Mouse (Mus musculus): ENCODE data around the gene H2afx. TPM values are rescaled to one million over a fixed set of nuclear protein-coding genes. Genes with fewer than 3 reads are reported as not detected.
"Not testable (repeated sequence)": the region's sequence is repeated elsewhere in the genome, so short reads cannot be mapped to it uniquely, and the experiment has no call there.

Gene H2afx
- polyA plus RNA-seq, 1 experiment: 23.6 TPM

DNA sequence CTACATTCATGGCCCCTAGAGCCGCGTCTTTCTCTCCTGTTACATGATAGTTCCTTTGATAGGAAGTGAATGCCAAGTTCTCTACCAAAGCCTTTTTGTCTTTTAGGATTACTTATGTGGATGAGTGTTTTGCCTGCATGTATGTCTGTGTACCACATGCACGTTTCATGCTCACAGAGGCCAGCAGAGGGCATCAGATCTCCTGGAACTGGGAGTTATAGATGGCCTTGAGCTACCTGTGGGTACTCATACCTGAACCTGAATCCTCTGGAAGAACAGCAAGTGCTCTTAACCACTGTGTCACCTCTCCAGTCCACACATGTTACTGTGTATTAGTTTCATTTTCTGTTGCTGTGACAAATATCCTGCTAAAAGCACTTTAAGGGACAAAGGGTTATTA is 42.0 kb upstream of the H2afx start:
- peak; percentile 73 for DNase-seq
- no peak overlapping the region for H3K27ac ChIP-seq (ENCODE audit: insufficient read depth, low read depth, low read length)
- H3K4me1 ChIP-seq (ENCODE audit: control insufficient read depth, insufficient read depth, low read length): no peaks in the 10 kb centered on the region
- H3K36me3 ChIP-seq (ENCODE audit: control insufficient read depth, insufficient read depth, low read length): peaks cover 3% of the 10 kb centered on the region
- H3K27me3 ChIP-seq (replicated peaks; ENCODE audit: control insufficient read depth, insufficient read depth, low read length): no peaks in the 10 kb centered on the region
- H3K4me3 ChIP-seq (ENCODE audit: insufficient read depth, low read depth, low read length): no peak overlapping the region
- TF ChIP-seq CTCF (conservative IDR thresholded peaks at IDR 0.05; ENCODE audit: insufficient read depth, insufficient read length, low read depth, low read length): peak; percentile 74
- TF ChIP-seq POLR2A (IDR thresholded peaks at IDR 0.05; ENCODE audit: low read depth, low read length): no peak
- WGBS: 66% methylated on average over 3 of the region's 3 CpGs

DNA sequence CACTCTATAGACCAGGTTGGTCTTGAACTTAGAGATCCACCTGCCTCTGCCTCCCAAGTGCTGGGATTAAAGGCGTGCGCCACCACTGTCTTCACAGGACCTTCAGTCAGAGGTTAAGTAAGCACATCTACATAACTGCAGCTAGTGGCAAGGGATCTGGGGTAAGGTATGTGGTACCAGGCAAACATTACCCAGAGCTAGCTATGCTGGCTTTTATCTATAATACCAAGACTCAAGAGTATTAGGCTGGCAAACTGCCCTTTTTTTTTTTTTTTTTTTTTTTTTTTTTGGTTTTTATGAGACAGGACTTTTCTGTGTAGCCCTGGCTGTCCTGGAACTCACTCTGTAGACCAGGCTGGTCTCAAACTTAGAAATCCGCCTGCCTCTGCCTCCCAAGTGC is 34.5 kb upstream of the H2afx start:
- H3K27me3 ChIP-seq (replicated peaks; ENCODE audit: control insufficient read depth, insufficient read depth, low read length); H3K27ac ChIP-seq (ENCODE audit: insufficient read depth, low read depth, low read length); H3K4me1 ChIP-seq (ENCODE audit: control insufficient read depth, insufficient read depth, low read length); DNase-seq; H3K36me3 ChIP-seq (ENCODE audit: control insufficient read depth, insufficient read depth, low read length); H3K4me3 ChIP-seq (ENCODE audit: insufficient read depth, low read depth, low read length): not testable (repeated sequence)
- WGBS: 94% methylated on average over 3 of the region's 3 CpGs

DNA sequence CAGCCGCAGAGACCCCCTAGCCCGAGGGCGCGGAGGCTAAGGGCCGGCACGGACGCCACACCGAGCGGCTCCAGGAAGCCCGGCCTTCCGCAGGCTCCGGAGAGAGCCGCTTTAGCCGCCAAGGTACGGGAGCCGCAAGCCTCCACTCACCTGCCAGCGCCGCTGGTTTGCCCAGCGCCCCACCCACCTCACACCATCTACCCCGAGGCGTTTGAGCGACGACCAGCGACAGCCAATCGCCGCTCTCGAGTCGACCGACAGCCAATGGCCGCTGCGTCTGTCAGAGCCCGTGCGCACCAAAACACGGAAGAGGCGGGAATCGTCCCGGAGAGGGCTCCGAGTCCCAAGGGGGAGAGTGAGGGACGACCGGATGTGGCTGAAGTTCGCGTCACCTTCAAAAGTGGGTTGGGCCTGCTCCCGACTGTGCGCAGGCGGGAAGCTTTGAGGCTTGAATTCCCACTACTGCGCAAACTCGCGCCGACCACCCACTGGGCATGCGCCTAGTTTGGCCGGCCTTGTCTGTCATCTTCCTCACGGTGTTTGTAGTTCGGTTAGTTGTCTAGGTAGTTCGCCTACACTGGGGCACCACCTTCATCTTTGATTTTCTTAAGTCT is 28.9 kb upstream of the H2afx start, which contains the start of gene Hinfp:
Gene Hinfp (minus strand): TSS at position 206 of the 614 bp plus-strand sequence.
- peak within 1 kb of the TSS; percentile 74 for H3K4me3 ChIP-seq (ENCODE audit: insufficient read depth, low read depth, low read length)
- under 1% methylated on average over 54 of the region's 54 CpGs for WGBS
- peak; percentile 100 for DNase-seq
- H3K27ac ChIP-seq (ENCODE audit: insufficient read depth, low read depth, low read length): peak within 1 kb of the TSS; percentile 51
- no peaks in the 10 kb centered on the region; the same call in 1 of the 2 replicates for H3K36me3 ChIP-seq (ENCODE audit: control insufficient read depth, insufficient read depth, low read length)
- no peaks in the 10 kb centered on the region; the same call in 1 of the 2 replicates for H3K4me1 ChIP-seq (ENCODE audit: control insufficient read depth, insufficient read depth, low read length)
- no peaks in the 10 kb centered on the region for H3K27me3 ChIP-seq (replicated peaks; ENCODE audit: control insufficient read depth, insufficient read depth, low read length)
- TF ChIP-seq CTCF (conservative IDR thresholded peaks at IDR 0.05; ENCODE audit: insufficient read depth, insufficient read length, low read depth, low read length): no peak
- TF ChIP-seq POLR2A (IDR thresholded peaks at IDR 0.05; ENCODE audit: low read depth, low read length): peak; percentile 74

DNA sequence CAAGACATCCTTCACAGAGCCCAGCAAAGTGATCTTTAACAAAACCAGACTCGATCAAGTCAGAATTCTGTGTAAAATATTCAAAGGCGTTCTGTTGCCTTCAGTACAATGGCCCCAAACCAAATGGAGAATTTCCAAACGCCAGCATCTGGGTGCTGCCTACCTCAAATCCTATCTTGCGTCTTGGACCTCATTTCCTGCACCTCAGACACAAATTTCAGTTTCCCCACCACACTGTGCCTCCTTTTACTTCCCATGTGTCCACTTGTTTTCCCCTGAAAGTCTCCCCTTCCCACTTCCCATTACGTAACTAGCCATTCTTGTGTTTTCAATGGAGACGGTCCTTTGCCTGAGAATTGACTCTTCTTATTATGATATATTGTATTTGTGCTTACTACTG is 28.0 kb upstream of the H2afx start:
- no peaks in the 10 kb centered on the region; the same call in 1 of the 2 replicates for H3K36me3 ChIP-seq (ENCODE audit: control insufficient read depth, insufficient read depth, low read length)
- no peaks in the 10 kb centered on the region for H3K27me3 ChIP-seq (replicated peaks; ENCODE audit: control insufficient read depth, insufficient read depth, low read length)
- no peak overlapping the region for H3K27ac ChIP-seq (ENCODE audit: insufficient read depth, low read depth, low read length)
- 90% methylated on average over 6 of the region's 6 CpGs for WGBS
- DNase-seq: no peak
- TF ChIP-seq CTCF (conservative IDR thresholded peaks at IDR 0.05; ENCODE audit: insufficient read depth, insufficient read length, low read depth, low read length): no peak
- no peaks in the 10 kb centered on the region; the same call in 1 of the 2 replicates for H3K4me1 ChIP-seq (ENCODE audit: control insufficient read depth, insufficient read depth, low read length)
- H3K4me3 ChIP-seq (ENCODE audit: insufficient read depth, low read depth, low read length): no peak overlapping the region

DNA sequence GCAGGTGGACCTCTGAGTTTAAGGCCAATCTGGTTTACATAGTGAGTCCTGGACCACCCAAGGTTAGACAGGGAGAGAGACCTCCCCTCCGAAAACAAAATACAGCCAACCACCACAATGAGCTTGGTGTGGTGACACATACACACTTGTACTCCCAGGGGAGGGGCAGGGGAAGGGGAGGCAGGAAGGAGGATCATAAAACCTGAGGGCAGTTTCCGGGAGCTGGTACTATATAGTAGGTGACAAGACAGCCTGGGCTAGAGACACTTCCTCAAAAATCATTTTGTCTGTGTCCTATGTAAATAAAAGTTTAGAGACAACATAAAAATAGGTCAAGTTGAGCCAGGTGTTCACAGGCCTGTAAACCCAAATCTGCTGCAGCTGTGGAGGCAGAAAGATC is 27.2 kb upstream of the H2afx start:
- H3K4me3 ChIP-seq (ENCODE audit: insufficient read depth, low read depth, low read length): no peak overlapping the region
- 76% methylated on average over 2 of the region's 2 CpGs for WGBS
- DNase-seq: no peak
- H3K36me3 ChIP-seq (ENCODE audit: control insufficient read depth, insufficient read depth, low read length): no peaks in the 10 kb centered on the region; the same call in 1 of the 2 replicates
- TF ChIP-seq CTCF (conservative IDR thresholded peaks at IDR 0.05; ENCODE audit: insufficient read depth, insufficient read length, low read depth, low read length) (no peak), POLR2A (IDR thresholded peaks at IDR 0.05; ENCODE audit: low read depth, low read length) (no peak)
- H3K27me3 ChIP-seq (replicated peaks; ENCODE audit: control insufficient read depth, insufficient read depth, low read length): no peaks in the 10 kb centered on the region
- no peak overlapping the region for H3K27ac ChIP-seq (ENCODE audit: insufficient read depth, low read depth, low read length)
- H3K4me1 ChIP-seq (ENCODE audit: control insufficient read depth, insufficient read depth, low read length): no peaks in the 10 kb centered on the region; the same call in 1 of the 2 replicates

DNA sequence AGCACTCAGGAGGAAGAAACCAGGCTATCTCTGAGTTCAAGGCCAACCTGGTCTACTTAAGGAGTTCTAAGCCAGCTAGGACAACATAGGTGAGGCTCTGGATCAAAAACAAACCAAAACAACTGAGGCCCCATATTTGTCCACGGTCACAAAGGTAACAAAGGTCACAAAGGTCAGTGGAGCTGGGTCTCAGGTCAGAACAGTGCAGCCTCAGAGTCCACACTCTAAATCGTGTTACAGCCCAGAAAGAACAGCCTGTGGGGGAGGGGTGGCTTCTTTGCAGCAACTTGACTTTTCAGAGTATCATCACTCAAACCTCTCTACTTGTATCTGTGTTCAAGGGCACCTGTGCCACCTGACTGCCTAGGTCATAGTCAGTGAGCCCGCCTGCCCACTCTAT is 24.7 kb upstream of the H2afx start:
- H3K36me3 ChIP-seq (ENCODE audit: control insufficient read depth, insufficient read depth, low read length): peaks cover 3% of the 10 kb centered on the region; the same call in 1 of the 2 replicates
- no peak overlapping the region for H3K27ac ChIP-seq (ENCODE audit: insufficient read depth, low read depth, low read length)
- H3K4me3 ChIP-seq (ENCODE audit: insufficient read depth, low read depth, low read length): no peak overlapping the region
- no peaks in the 10 kb centered on the region for H3K4me1 ChIP-seq (ENCODE audit: control insufficient read depth, insufficient read depth, low read length)
- 60% methylated on average over 3 of the region's 3 CpGs for WGBS
- TF ChIP-seq CTCF (conservative IDR thresholded peaks at IDR 0.05; ENCODE audit: insufficient read depth, insufficient read length, low read depth, low read length) (no peak), POLR2A (IDR thresholded peaks at IDR 0.05; ENCODE audit: low read depth, low read length) (no peak)
- H3K27me3 ChIP-seq (replicated peaks; ENCODE audit: control insufficient read depth, insufficient read depth, low read length): no peaks in the 10 kb centered on the region
- no peak for DNase-seq

DNA sequence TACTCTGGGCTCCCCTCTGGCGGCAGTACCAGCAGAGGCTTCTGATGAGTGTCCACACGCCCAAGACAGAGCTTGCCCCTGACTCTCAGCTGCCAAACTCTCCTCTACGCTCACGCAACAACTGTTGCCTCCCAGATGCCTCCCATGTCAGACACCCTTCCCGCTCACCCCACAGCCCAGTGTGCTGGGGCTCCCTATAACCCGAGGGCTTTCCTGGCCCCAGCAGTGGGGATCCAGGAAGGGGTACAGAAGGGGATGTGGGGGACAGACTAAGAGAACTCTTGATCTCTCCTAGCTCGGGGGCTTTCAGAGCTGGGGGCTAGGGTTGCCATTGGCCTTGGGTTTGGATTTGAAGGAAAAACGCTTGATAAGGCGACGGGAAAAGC is 23.8 kb upstream of the H2afx start:
- H3K27ac ChIP-seq (ENCODE audit: insufficient read depth, low read depth, low read length): peak overlapping the region; percentile 78

More for the DNA sequence above, 23.8 kb upstream of the H2afx start:
- WGBS: 58% methylated on average over 10 of the region's 10 CpGs
- Histone ChIP-seq H3K4me3 (ENCODE audit: insufficient read depth, low read depth, low read length) (no peak overlapping the region), H3K27me3 (replicated peaks; ENCODE audit: control insufficient read depth, insufficient read depth, low read length) (no peaks in the 10 kb centered on the region), H3K4me1 (ENCODE audit: control insufficient read depth, insufficient read depth, low read length) (no peaks in the 10 kb centered on the region), H3K36me3 (ENCODE audit: control insufficient read depth, insufficient read depth, low read length) (peaks cover 9% of the 10 kb centered on the region; the same call in 1 of the 2 replicates)
- TF ChIP-seq CTCF (conservative IDR thresholded peaks at IDR 0.05; ENCODE audit: insufficient read depth, insufficient read length, low read depth, low read length) (no peak), POLR2A (IDR thresholded peaks at IDR 0.05; ENCODE audit: low read depth, low read length) (no peak)
- no peak for DNase-seq
